Mouse (Mus musculus): ENCODE data around the gene Gm11239.

GRCm38 (mm10) chr4:73719819-73720218 is 51.7 kb downstream of the Gm11239 start:
- no peak for TF ChIP-seq CTCF (conservative IDR thresholded peaks at IDR 0.05; ENCODE audit: insufficient read depth, insufficient read length, low read depth, low read length)
- no peak for TF ChIP-seq POLR2A (IDR thresholded peaks at IDR 0.05; ENCODE audit: low read depth, low read length)
